Mouse (Mus musculus): ENCODE data around the gene Eva1b. TPM values are rescaled to one million over a fixed set of nuclear protein-coding genes. Genes with fewer than 3 reads are reported as not detected.

Gene Eva1b
- polyA plus RNA-seq, 1 experiment from 2014 or later: 103 TPM

- Histone ChIP-seq H3K4me3 (ENCODE audit: low read length) (peak overlapping the region; percentile 75), H3K27ac (ENCODE audit: low read length) (peak overlapping the region; percentile 95), H3K27me3 (ENCODE audit: insufficient read depth, low read length) (no peaks in the 10 kb centered on the region), H3K9me3 (ENCODE audit: low read length) (no peaks in the 10 kb centered on the region), H3K9ac (replicated peaks; ENCODE audit: low read length) (peak overlapping the region; percentile 89), H3K36me3 (ENCODE audit: insufficient read depth, low read length) (peaks cover 10% of the 10 kb centered on the region; the same call in 1 of the 2 replicates), H3K4me2 (replicated peaks; ENCODE audit: low read depth, low read length) (peak overlapping the region; percentile 76), H3K4me1 (ENCODE audit: insufficient read depth, low read length) (peaks cover 55% of the 10 kb centered on the region)
- no peak for ATAC-seq (ENCODE audit: low FRiP score, low TSS enrichment)
- WGBS: 40% methylated on average over 6 of the region's 6 CpGs
Measured at GRCm38 (mm10) chr4:126150949-126151320, 3.4 kb downstream of the Eva1b start.

DNA sequence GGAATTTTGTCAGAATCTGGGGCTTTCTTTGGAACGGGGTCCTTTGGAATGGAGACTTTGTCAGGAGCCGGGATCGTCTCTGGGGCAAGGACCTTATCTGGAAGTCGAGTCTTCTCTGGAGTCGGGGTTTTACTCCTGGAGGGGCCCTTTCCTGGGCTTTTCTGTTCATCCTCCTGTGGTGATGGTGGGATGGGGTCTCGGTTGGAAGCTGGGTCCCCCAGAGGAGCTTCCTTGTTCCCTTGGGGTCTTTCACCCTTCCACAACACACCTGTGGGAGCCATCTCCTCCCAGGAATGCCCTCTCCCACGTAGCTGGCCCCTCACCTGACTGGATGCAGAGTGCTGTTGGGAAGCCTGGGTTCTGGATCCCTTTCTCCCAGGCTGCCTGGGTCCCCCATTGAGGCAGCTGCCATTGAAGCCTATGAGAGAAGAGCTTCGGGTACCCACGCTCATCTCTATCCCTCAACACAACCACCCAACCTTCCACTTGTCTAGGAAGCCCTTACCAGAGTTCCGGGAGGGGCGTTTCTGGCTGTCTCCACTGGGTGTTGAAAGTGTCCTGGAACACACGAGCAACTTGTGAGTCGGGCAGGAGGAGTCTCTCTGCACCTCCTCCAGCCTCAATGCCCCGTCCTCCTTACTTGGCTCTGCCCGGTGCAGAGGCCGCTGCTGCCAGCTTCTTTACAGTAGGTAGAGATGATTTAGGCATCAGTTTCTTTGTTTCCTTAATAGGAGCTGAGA lies 4.3 kb downstream of the Eva1b start:
- no peak overlapping the region for H3K4me2 ChIP-seq (replicated peaks; ENCODE audit: low read depth, low read length)
- H3K27ac ChIP-seq (ENCODE audit: low read length): 0 out of 2 replicates have a peak overlapping the region, but pooled peaks have one; percentile 95
- no peaks in the 10 kb centered on the region for H3K9me3 ChIP-seq (ENCODE audit: low read length)
- ATAC-seq (ENCODE audit: low FRiP score, low TSS enrichment): no peak
- H3K4me1 ChIP-seq (ENCODE audit: insufficient read depth, low read length): peaks cover 54% of the 10 kb centered on the region
- WGBS: 78% methylated on average over 16 of the region's 16 CpGs
- no peak overlapping the region for H3K9ac ChIP-seq (replicated peaks; ENCODE audit: low read length)
- no peak overlapping the region for H3K4me3 ChIP-seq (ENCODE audit: low read length)
- peaks cover 10% of the 10 kb centered on the region for H3K36me3 ChIP-seq (ENCODE audit: insufficient read depth, low read length)
- H3K27me3 ChIP-seq (ENCODE audit: insufficient read depth, low read length): no peaks in the 10 kb centered on the region

- Histone ChIP-seq H3K27ac (ENCODE audit: low read length) (no peak overlapping the region), H3K9me3 (ENCODE audit: low read length) (no peaks in the 10 kb centered on the region), H3K36me3 (ENCODE audit: insufficient read depth, low read length) (peaks cover 10% of the 10 kb centered on the region), H3K4me3 (ENCODE audit: low read length) (no peak overlapping the region), H3K4me1 (ENCODE audit: insufficient read depth, low read length) (peaks cover 46% of the 10 kb centered on the region), H3K27me3 (ENCODE audit: insufficient read depth, low read length) (no peaks in the 10 kb centered on the region), H3K4me2 (replicated peaks; ENCODE audit: low read depth, low read length) (no peak overlapping the region), H3K9ac (replicated peaks; ENCODE audit: low read length) (no peak overlapping the region)
- no peak for ATAC-seq (ENCODE audit: low FRiP score, low TSS enrichment)
- WGBS: 57% methylated on average over 14 of the region's 14 CpGs
Measured at GRCm38 (mm10) chr4:126152864-126153263, 5.3 kb downstream of the Eva1b start.

- peak overlapping the region; percentile 93 for H3K27ac ChIP-seq (ENCODE audit: low read length)
- no peak overlapping the region for H3K4me2 ChIP-seq (replicated peaks; ENCODE audit: low read depth, low read length)
- H3K27me3 ChIP-seq (ENCODE audit: insufficient read depth, low read length): no peaks in the 10 kb centered on the region
- H3K36me3 ChIP-seq (ENCODE audit: insufficient read depth, low read length): peaks cover 10% of the 10 kb centered on the region
- peaks cover 35% of the 10 kb centered on the region for H3K4me1 ChIP-seq (ENCODE audit: insufficient read depth, low read length)
- H3K4me3 ChIP-seq (ENCODE audit: low read length): no peak overlapping the region
- WGBS: 25% methylated on average over 4 of the region's 4 CpGs
- H3K9ac ChIP-seq (replicated peaks; ENCODE audit: low read length): no peak overlapping the region
- no peaks in the 10 kb centered on the region for H3K9me3 ChIP-seq (ENCODE audit: low read length)
- no peak for ATAC-seq (ENCODE audit: low FRiP score, low TSS enrichment)
Measured at GRCm38 (mm10) chr4:126155183-126155582, 7.6 kb downstream of the Eva1b start.

DNA sequence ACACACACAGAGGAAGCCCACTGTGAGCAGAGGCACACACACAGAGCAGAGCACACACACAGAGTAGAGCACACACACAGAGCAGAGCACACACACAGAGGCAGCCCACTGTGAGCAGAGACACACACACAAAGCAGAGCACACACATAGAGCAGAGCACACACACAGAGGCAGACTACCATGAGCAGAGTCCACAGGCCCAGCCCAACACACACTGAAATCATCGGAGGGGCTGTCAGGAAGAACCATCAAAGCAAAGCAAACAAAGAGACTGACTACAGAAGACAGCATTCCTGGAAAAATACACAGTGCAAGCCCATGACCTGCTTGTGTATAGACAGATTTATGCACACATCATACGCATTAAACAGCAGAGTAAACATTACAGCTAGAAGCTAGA lies 8.3 kb downstream of the Eva1b start:
- H3K4me1 ChIP-seq (ENCODE audit: insufficient read depth, low read length): peaks cover 28% of the 10 kb centered on the region
- WGBS: 19% methylated on average over 2 of the region's 2 CpGs
- H3K4me2 ChIP-seq (replicated peaks; ENCODE audit: low read depth, low read length): no peak overlapping the region
- peak; percentile 77 for ATAC-seq (ENCODE audit: low FRiP score, low TSS enrichment)
- no peaks in the 10 kb centered on the region for H3K9me3 ChIP-seq (ENCODE audit: low read length)
- no peaks in the 10 kb centered on the region for H3K27me3 ChIP-seq (ENCODE audit: insufficient read depth, low read length)
- H3K27ac ChIP-seq (ENCODE audit: low read length): peak overlapping the region; percentile 93
- peaks cover 10% of the 10 kb centered on the region for H3K36me3 ChIP-seq (ENCODE audit: insufficient read depth, low read length)
- no peak overlapping the region; the same call in 1 of the 2 replicates for H3K9ac ChIP-seq (replicated peaks; ENCODE audit: low read length)
- no peak overlapping the region for H3K4me3 ChIP-seq (ENCODE audit: low read length)

DNA sequence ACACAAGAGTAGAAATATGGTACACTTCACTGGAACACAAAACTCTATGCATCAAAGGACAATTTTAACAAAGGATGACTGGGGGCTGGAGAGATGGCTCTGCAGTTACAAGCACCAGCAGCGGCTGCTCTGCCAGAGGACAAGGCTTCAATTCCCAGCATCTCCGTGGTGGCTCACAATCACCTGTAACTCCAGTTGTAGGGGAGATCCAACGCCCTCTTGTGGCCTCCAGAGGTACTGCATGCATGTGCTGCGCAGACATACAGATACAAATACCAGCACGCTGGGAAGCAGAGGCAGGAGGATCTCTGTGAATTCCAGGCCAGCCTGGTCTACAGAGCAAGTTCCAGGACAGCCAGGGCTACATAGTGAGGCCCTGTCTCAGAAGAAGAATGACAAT lies 9.1 kb downstream of the Eva1b start:
- Histone ChIP-seq H3K27ac (ENCODE audit: low read length) (peak overlapping the region; percentile 93), H3K27me3 (ENCODE audit: insufficient read depth, low read length) (no peaks in the 10 kb centered on the region), H3K4me1 (ENCODE audit: insufficient read depth, low read length) (peaks cover 22% of the 10 kb centered on the region), H3K4me3 (ENCODE audit: low read length) (no peak overlapping the region), H3K9ac (replicated peaks; ENCODE audit: low read length) (no peak overlapping the region), H3K4me2 (replicated peaks; ENCODE audit: low read depth, low read length) (no peak overlapping the region), H3K36me3 (ENCODE audit: insufficient read depth, low read length) (peaks cover 10% of the 10 kb centered on the region), H3K9me3 (ENCODE audit: low read length) (no peaks in the 10 kb centered on the region)
- no peak for ATAC-seq (ENCODE audit: low FRiP score, low TSS enrichment)
- 61% methylated on average over 5 of the region's 5 CpGs for WGBS

DNA sequence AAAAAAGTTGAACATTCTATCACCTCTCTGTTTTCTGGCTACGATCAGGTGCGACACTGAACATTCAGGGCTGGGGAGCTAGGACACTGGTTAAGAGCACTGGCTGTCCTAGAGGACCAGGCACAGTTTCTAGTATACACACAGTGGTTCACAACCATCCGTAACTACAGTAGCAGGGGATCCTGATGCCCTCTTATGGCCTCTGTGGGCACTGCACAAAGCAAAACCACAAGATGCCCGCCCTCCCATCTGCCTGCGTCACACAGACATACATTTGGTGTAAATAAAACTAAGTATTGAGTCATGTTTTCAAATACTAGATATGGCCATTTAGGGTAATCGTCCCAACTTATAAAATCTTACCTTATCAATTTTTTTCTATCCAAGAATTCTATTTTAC lies 10.0 kb downstream of the Eva1b start:
- Histone ChIP-seq H3K27ac (ENCODE audit: low read length) (no peak overlapping the region), H3K27me3 (ENCODE audit: insufficient read depth, low read length) (no peaks in the 10 kb centered on the region), H3K9ac (replicated peaks; ENCODE audit: low read length) (no peak overlapping the region), H3K4me2 (replicated peaks; ENCODE audit: low read depth, low read length) (no peak overlapping the region), H3K4me1 (ENCODE audit: insufficient read depth, low read length) (peaks cover 29% of the 10 kb centered on the region), H3K36me3 (ENCODE audit: insufficient read depth, low read length) (peaks cover 3% of the 10 kb centered on the region; the same call in 1 of the 2 replicates), H3K4me3 (ENCODE audit: low read length) (no peak overlapping the region), H3K9me3 (ENCODE audit: low read length) (no peaks in the 10 kb centered on the region)
- no peak for ATAC-seq (ENCODE audit: low FRiP score, low TSS enrichment)
- 94% methylated on average over 6 of the region's 6 CpGs for WGBS

DNA sequence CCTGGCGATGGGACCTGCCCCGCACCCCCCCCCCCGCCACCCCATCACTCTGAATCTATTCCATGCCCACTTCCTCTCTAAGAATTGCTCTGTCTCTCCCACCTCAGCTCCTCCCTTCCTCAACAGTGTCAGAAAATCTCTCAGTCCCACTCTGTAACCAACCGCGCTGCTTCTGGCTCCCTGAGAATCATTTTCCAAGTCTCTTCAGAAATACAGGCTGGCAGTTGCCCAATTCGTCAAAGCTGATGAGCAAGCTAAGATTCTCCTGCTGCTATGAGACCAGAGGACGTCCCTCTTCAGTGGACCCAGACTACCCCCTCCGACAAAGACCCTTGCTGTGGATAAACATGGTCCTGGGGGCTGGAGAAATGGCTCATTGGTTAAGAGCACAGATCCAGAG lies 11.9 kb downstream of the Eva1b start:
- Histone ChIP-seq H3K4me1 (ENCODE audit: insufficient read depth, low read length) (peaks cover 41% of the 10 kb centered on the region), H3K27me3 (ENCODE audit: insufficient read depth, low read length) (no peaks in the 10 kb centered on the region), H3K36me3 (ENCODE audit: insufficient read depth, low read length) (no peaks in the 10 kb centered on the region; the same call in 1 of the 2 replicates), H3K9me3 (ENCODE audit: low read length) (no peaks in the 10 kb centered on the region), H3K9ac (replicated peaks; ENCODE audit: low read length) (no peak overlapping the region), H3K4me3 (ENCODE audit: low read length) (no peak overlapping the region), H3K27ac (ENCODE audit: low read length) (no peak overlapping the region), H3K4me2 (replicated peaks; ENCODE audit: low read depth, low read length) (no peak overlapping the region)
- ATAC-seq (ENCODE audit: low FRiP score, low TSS enrichment): no peak
- 80% methylated on average over 8 of the region's 8 CpGs for WGBS

- Histone ChIP-seq H3K9me3 (ENCODE audit: low read length) (no peaks in the 10 kb centered on the region), H3K4me2 (replicated peaks; ENCODE audit: low read depth, low read length) (no peak overlapping the region), H3K27ac (ENCODE audit: low read length) (no peak overlapping the region), H3K27me3 (ENCODE audit: insufficient read depth, low read length) (no peaks in the 10 kb centered on the region), H3K4me3 (ENCODE audit: low read length) (no peak overlapping the region), H3K9ac (replicated peaks; ENCODE audit: low read length) (no peak overlapping the region), H3K4me1 (ENCODE audit: insufficient read depth, low read length) (peaks cover 31% of the 10 kb centered on the region), H3K36me3 (ENCODE audit: insufficient read depth, low read length) (peaks cover 8% of the 10 kb centered on the region)
- ATAC-seq (ENCODE audit: low FRiP score, low TSS enrichment): no peak
- WGBS: 86% methylated on average over 8 of the region's 8 CpGs
Measured at GRCm38 (mm10) chr4:126160981-126161380, 13.4 kb downstream of the Eva1b start.

- no peak for ATAC-seq (ENCODE audit: low FRiP score, low TSS enrichment)
- WGBS: 87% methylated on average over 6 of the region's 6 CpGs
- Histone ChIP-seq H3K4me2 (replicated peaks; ENCODE audit: low read depth, low read length) (peak overlapping the region; percentile 93; the same call in 1 of the 2 replicates), H3K9ac (replicated peaks; ENCODE audit: low read length) (no peak overlapping the region), H3K27me3 (ENCODE audit: insufficient read depth, low read length) (no peaks in the 10 kb centered on the region), H3K4me3 (ENCODE audit: low read length) (no peak overlapping the region), H3K4me1 (ENCODE audit: insufficient read depth, low read length) (peaks cover 26% of the 10 kb centered on the region), H3K9me3 (ENCODE audit: low read length) (no peaks in the 10 kb centered on the region), H3K27ac (ENCODE audit: low read length) (no peak overlapping the region), H3K36me3 (ENCODE audit: insufficient read depth, low read length) (peaks cover 12% of the 10 kb centered on the region)
Measured at GRCm38 (mm10) chr4:126161456-126161855, 13.9 kb downstream of the Eva1b start.

Data from kidney, embryonic 16.5 days (tissue).